Comparison of ENCODE assay signal across 15 mouse cellular contexts in the genomic region with DNA sequence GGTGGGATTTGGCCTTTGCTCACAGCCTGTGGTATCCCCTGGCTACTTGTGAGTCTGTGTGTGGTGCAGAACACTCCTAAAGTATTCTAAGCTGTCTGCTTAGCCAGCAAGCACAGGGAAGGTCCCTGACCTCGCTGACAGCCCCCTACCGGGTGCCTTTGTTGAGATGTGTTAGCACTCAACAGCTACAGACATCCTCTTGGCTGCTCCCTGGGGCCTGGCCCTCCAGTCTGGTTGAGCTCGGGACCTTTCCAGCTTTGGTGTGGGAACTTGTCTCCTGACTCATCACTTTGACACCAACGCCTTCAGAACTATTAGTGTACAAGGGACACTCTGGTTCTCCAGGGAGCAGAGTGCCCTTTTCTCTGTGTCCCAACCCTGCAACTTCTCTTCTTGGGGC. TPM values are rescaled to one million over a fixed set of nuclear protein-coding genes. Genes with fewer than 3 reads are reported as not detected.
DNase-seq lines count a peak whose midpoint lies in the region; ATAC-seq and TF ChIP-seq lines count a peak whose summit lies in the region.
"Had no signal": no experiment of that assay in that cellular context is flagged by ENCODE, and none has a peak within 500 bp of the region (broad histone marks: within the 10 kb centered on the region; RNA-seq: fewer than 3 reads in every experiment).

No protein-coding gene starts in this region.

- no peaks in the 10 kb centered on the region for H3K79me2 ChIP-seq in myocyte (ENCODE audit: control insufficient read depth, insufficient read depth)

- H3K4me3 ChIP-seq in hindbrain, embryonic 10.5 days, result no peak overlapping the region
- H3K4me3 ChIP-seq in hindbrain, embryonic 12.5 days, result no peak overlapping the region
- no peak overlapping the region for H3K4me3 ChIP-seq in neural tube, embryonic 11.5 days (ENCODE audit: low read depth, low read length)
- H3K4me3 ChIP-seq in myocyte, result no peak overlapping the region
- no peak overlapping the region for H3K4me3 ChIP-seq in kidney, embryonic 16.5 days (ENCODE audit: low read length)
- H3K4me3 ChIP-seq: erythroblast, embryonic 14.5 days; liver, embryonic 15.5 days; midbrain, embryonic 13.5 days had no signal

- H3K36me3 ChIP-seq in hindbrain, embryonic 10.5 days, result no peaks in the 10 kb centered on the region
- no peaks in the 10 kb centered on the region for H3K36me3 ChIP-seq in hindbrain, embryonic 12.5 days
- no peaks in the 10 kb centered on the region for H3K36me3 ChIP-seq in neural tube, embryonic 11.5 days (ENCODE audit: control insufficient read depth, insufficient read depth, low read length)
- no peaks in the 10 kb centered on the region for H3K36me3 ChIP-seq in myocyte (ENCODE audit: control insufficient read depth, insufficient read depth)
- no peaks in the 10 kb centered on the region for H3K36me3 ChIP-seq in kidney, embryonic 16.5 days (ENCODE audit: insufficient read depth, low read length)
- H3K36me3 ChIP-seq: G1E; liver, embryonic 15.5 days; midbrain, embryonic 13.5 days had no signal

- H3K4me2 ChIP-seq in hindbrain, embryonic 12.5 days (replicated peaks), result no peak overlapping the region
- H3K4me2 ChIP-seq in neural tube, embryonic 11.5 days (ENCODE audit: low read depth), result no peak overlapping the region
- peak overlapping the region; percentile 76 for H3K4me2 ChIP-seq in myocyte (ENCODE audit: low read depth)
- H3K4me2 ChIP-seq in kidney, embryonic 16.5 days (replicated peaks; ENCODE audit: low read depth, low read length), result no peak overlapping the region
- H3K4me2 ChIP-seq: liver, embryonic 15.5 days; midbrain, embryonic 13.5 days had no signal

- H3K27ac ChIP-seq in hindbrain, embryonic 10.5 days, result peak overlapping the region; percentile 86
- H3K27ac ChIP-seq in hindbrain, embryonic 12.5 days, result no peak overlapping the region
- H3K27ac ChIP-seq in neural tube, embryonic 11.5 days (ENCODE audit: low read depth, low read length), result no peak overlapping the region
- no peak overlapping the region for H3K27ac ChIP-seq in kidney, embryonic 16.5 days (ENCODE audit: low read length)
- H3K27ac ChIP-seq: liver, embryonic 15.5 days; midbrain, embryonic 13.5 days had no signal

- ATAC-seq in hindbrain, embryonic 12.5 days (ENCODE audit: low FRiP score), result no peak
- ATAC-seq in neural tube, embryonic 11.5 days (ENCODE audit: insufficient read depth, low FRiP score, low TSS enrichment), result no peak
- no peak for ATAC-seq in kidney, embryonic 16.5 days (ENCODE audit: low FRiP score, low TSS enrichment)
- ATAC-seq: midbrain, embryonic 13.5 days had no signal

- no peaks in the 10 kb centered on the region for H3K9me3 ChIP-seq in hindbrain, embryonic 10.5 days
- no peaks in the 10 kb centered on the region for H3K9me3 ChIP-seq in hindbrain, embryonic 12.5 days (replicated peaks)
- H3K9me3 ChIP-seq in neural tube, embryonic 11.5 days (ENCODE audit: control insufficient read depth, low read length), result no peaks in the 10 kb centered on the region
- no peaks in the 10 kb centered on the region for H3K9me3 ChIP-seq in kidney, embryonic 16.5 days (ENCODE audit: low read length)
- H3K9me3 ChIP-seq: G1E; liver, embryonic 15.5 days; midbrain, embryonic 13.5 days had no signal

- H3K9ac ChIP-seq in hindbrain, embryonic 12.5 days, result no peak overlapping the region
- no peak overlapping the region for H3K9ac ChIP-seq in neural tube, embryonic 11.5 days (ENCODE audit: low read length)
- no peak overlapping the region for H3K9ac ChIP-seq in kidney, embryonic 16.5 days (replicated peaks; ENCODE audit: low read length)
- H3K9ac ChIP-seq: liver, embryonic 15.5 days; midbrain, embryonic 13.5 days had no signal

- peaks cover 57% of the 10 kb centered on the region for H3K4me1 ChIP-seq in hindbrain, embryonic 10.5 days (replicated peaks)
- H3K4me1 ChIP-seq in hindbrain, embryonic 12.5 days, result peaks cover 28% of the 10 kb centered on the region
- H3K4me1 ChIP-seq in neural tube, embryonic 11.5 days (ENCODE audit: control insufficient read depth, insufficient read depth, low read length), result peaks cover 22% of the 10 kb centered on the region
- peaks cover 32% of the 10 kb centered on the region for H3K4me1 ChIP-seq in kidney, embryonic 16.5 days (ENCODE audit: insufficient read depth, low read length)

- TF ChIP-seq POLR2A in myocyte (IDR thresholded peaks at IDR 0.05; ENCODE audit: insufficient read length, low read depth), result no peak

- no peak overlapping the region for H3ac ChIP-seq in myocyte (ENCODE audit: control insufficient read depth, insufficient read length)

- H3K27me3 ChIP-seq in hindbrain, embryonic 10.5 days (ENCODE audit: insufficient read depth, poor library complexity, severe bottlenecking), result peaks cover 25% of the 10 kb centered on the region
- peaks cover 11% of the 10 kb centered on the region; the same call in 1 of the 2 replicates for H3K27me3 ChIP-seq in hindbrain, embryonic 12.5 days
- H3K27me3 ChIP-seq in neural tube, embryonic 11.5 days (ENCODE audit: control insufficient read depth, insufficient read depth, low read length), result no peaks in the 10 kb centered on the region
- H3K27me3 ChIP-seq in myocyte (ENCODE audit: control insufficient read depth, insufficient read depth, insufficient read length), result no peaks in the 10 kb centered on the region
- H3K27me3 ChIP-seq in kidney, embryonic 16.5 days (ENCODE audit: insufficient read depth, low read length), result no peaks in the 10 kb centered on the region

- WGBS in hindbrain, embryonic 10.5 days, result 7% methylated on average over 4 of the region's 4 CpGs
- 7% methylated on average over 4 of the region's 4 CpGs for WGBS in hindbrain, embryonic 12.5 days
- 11% methylated on average over 4 of the region's 4 CpGs for WGBS in neural tube, embryonic 11.5 days
- WGBS in kidney, embryonic 16.5 days, result 45% methylated on average over 4 of the region's 4 CpGs

- peak; percentile 54 for DNase-seq in hindbrain, embryonic 10.5 days (ENCODE audit: low spot score)
- DNase-seq in neural tube, embryonic 11.5 days (ENCODE audit: low spot score), result peak; percentile 39
- DNase-seq in neural tube, embryonic 10.5 days (ENCODE audit: extremely low spot score, low spot score), result no peak
- peak; percentile 68 for DNase-seq in NIH3T3 (ENCODE audit: low read depth)
- DNase-seq in thymus, postnatal 25 days, result no peak
- DNase-seq: adrenal gland, adult 8-10 months; cerebellum, postnatal 36 days; spleen, adult 18-20 months had no signal

TF ChIP-seq in myocyte, 11 proteins besides CTCF, POLR2A, EP300 and RAD21:
- peak in 1 of 3 experiments; percentile 2 for TF ChIP-seq MYOD1 (IDR thresholded peaks at IDR 0.05; ENCODE audit: control insufficient read depth in 1 of 3, insufficient read length in 2 of 3, low read depth in 2 of 3)
- TF ChIP-seq REST (IDR thresholded peaks at IDR 0.05; ENCODE audit: insufficient read depth, insufficient read length), result no peak

RNA-seq across cellular contexts. Expression of a gene that starts 28.0 kb away (rescaled TPM):
- polyA plus RNA-seq in hindbrain, embryonic 10.5 days (2016; fragmentation: Nextera tagmentation; extraction: Ambion mirVana), result 12.5 and 14.2 TPM in 2 replicates
- 10.4 and 11.8 TPM in 2 replicates for polyA plus RNA-seq in hindbrain, embryonic 12.5 days (2016; fragmentation: Nextera tagmentation; extraction: Ambion mirVana)
- 3.7 and 5.1 TPM in 2 replicates for polyA plus RNA-seq in neural tube, embryonic 11.5 days (2014; fragmentation: Nextera tagmentation; extraction: Ambion mirVana)
- polyA plus RNA-seq in myocyte (2012; fragmentation: generic; extraction: Trizol), result 27.3 TPM
- polyA plus RNA-seq in kidney, embryonic 16.5 days (2015; fragmentation: Nextera tagmentation; extraction: Ambion mirVana), result 14.6 and 15.9 TPM in 2 replicates

RNA-seq across cellular contexts. Expression of a gene that starts 44.2 kb away (rescaled TPM):
- polyA plus RNA-seq in hindbrain, embryonic 10.5 days (2016; fragmentation: Nextera tagmentation; extraction: Ambion mirVana), result 46.2 and 51.9 TPM in 2 replicates
- 41.8 and 46.7 TPM in 2 replicates for polyA plus RNA-seq in hindbrain, embryonic 12.5 days (2016; fragmentation: Nextera tagmentation; extraction: Ambion mirVana)
- polyA plus RNA-seq in neural tube, embryonic 11.5 days (2014; fragmentation: Nextera tagmentation; extraction: Ambion mirVana), result 40.9 and 45.9 TPM in 2 replicates
- 61.6 TPM for polyA plus RNA-seq in myocyte (2012; fragmentation: generic; extraction: Trizol)
- polyA plus RNA-seq in kidney, embryonic 16.5 days (2015; fragmentation: Nextera tagmentation; extraction: Ambion mirVana), result 37.5 and 41.8 TPM in 2 replicates

Comparison
In these comparisons a context has a peak if more than half of its experiments do, and no peak if none do; other contexts are left out.
1. DNase-seq: peak in hindbrain, embryonic 10.5 days (single experiment), neural tube, embryonic 11.5 days (single experiment) and NIH3T3 (single experiment); none in neural tube, embryonic 10.5 days (single experiment) and thymus, postnatal 25 days (single experiment).